Mouse (Mus musculus) gastrocnemius, adult 18-20 months (tissue): ENCODE measurements around the gene Trpc7. TPM values are rescaled to one million over a fixed set of nuclear protein-coding genes. Genes with fewer than 3 reads are reported as not detected.

Source experiments
- DNase-seq: peaks from one replicate; pipeline ENCODE4 v3.0.0; 2021; ENCODE audit warnings: low spot score
- total RNA-seq, 2 experiments: library from RNA; stranded (reverse); gene quantifications; 2 replicates each; pipeline ENCODE4 v1.2.3; 2021

The Trpc7 gene
- total RNA-seq, 2 experiments from 2014 or later: not detected

DNA sequence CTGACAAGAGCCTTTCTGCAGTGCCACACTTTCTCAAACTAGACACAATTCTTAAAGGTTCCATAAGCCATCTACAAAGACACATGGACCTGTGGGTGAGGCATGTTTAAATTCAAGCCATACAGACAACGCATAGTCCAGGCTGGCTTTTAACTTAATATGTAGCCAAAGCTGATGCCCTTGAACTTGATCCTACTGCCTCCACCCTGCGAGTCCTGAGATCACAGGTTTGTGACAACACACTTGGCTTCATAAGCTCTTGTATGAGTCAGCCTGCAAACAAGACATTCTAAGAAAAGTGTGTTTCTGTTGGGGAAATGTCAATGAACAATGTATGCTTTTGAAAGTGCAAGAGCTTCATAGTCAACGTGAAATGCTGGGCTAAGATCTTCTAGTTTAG is 102.9 kb downstream of the Trpc7 start:
- no peak for DNase-seq

DNA sequence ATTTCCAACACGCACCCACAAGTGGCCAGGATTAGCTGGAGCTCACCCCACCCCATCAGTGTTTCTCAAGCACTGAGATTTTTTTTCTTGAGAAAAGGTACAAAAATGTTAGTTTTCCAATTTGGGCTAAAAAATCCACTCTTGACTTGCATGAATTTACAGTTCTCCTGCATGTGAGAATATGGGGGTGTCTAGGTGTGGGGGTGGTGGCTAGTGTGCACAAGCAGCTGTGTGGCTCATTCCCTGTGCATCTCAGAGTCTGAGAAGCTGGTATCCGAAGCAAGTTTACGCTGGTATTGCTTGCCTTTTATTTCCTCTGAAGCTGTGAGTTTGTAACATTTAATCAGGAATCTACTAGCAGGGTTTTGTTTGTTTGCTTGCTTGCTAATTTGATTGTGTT is 105.1 kb downstream of the Trpc7 start:
- no peak for DNase-seq

DNA sequence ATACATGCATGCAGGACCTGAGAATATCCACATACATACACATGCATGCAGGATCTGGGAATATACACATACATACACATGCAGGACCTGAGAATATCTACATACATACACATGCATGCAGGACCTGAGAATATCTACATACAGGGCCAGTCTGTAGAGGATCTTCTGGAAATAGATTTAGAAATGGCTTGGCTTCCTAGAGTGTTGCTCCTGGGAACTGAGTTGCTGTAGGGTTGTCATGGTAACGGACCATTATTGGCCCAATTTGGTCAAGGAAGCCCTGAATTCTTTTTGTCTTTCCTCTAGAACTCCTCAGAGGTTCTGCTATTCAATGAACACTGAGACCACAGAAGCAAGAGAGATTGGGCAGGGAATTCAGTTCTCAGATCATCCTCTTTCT is 113.2 kb downstream of the Trpc7 start:
- no peak for DNase-seq

DNA sequence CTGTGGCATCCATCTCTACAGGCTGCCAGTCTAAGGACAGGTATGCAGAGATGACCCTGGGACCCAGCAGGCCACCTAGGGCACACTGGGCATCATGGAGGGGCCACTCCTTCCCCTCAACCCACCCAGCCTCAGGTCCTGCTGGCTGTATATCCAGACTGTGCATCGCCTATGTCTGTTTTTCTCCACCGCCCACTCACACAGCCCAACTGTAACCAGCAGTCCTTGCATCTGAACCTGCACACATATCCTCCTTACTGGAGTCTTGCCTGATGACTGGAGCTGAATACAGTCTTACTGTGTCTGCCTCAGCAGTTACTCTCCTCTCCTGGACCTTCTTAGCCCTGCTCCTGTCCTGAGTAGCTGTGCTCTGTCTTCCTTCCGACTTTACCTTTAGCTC is 114.1 kb downstream of the Trpc7 start:
- no peak for DNase-seq

DNA sequence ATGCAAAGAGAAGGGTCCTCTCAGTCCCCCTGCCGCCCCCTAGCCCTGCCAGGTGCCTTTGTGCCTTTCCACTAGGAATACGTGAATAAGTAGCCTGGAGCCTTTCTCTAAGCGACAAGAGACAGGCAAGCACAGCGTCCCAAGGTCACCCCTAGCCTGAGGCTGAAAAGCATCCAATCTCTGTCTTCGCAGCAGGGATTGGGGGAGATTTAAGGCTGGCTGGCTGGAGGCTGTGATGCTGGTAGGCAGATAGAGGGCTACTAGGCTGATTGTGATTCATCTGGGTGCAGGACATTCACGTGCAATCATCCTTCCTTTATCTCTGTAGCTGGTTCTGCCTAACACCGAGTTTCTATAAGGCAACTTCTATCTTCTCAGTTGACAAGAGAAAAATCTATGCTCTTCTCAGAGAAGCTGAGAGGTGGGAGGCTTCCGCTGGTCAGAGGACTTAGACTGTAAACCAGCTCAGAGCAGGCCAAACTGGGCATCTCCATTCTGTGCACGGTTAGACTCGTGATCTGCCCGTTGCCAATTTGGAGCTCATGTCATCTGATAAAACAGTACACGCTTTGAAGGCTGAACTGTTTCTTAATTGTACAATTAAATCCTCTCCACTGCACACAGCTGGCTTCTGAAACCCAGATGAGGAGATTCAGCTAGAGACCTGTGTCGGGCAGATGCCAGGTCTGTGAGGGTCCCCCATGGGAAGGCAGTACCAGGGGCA is 114.9 kb downstream of the Trpc7 start:
- no peak for DNase-seq

DNA sequence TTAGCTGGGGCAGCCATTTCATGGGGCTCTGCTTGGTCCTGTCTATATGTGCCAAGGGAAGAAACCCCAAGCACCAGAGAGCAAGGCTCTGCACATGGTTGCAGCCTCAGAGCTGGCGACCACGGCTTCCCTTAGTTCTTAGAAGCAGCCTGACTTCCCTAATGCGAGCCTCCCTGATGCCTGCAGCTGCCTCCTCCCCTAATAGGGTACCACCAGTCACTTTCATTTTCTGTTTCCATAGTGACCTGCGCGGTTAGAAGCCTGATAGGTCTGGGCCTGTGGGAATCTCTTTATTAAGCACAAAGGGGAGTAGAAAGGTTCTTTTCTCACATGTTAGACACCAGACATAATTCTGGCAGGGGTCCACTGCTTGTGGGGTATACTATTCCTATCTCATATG is 121.5 kb downstream of the Trpc7 start:
- no peak for DNase-seq

DNA sequence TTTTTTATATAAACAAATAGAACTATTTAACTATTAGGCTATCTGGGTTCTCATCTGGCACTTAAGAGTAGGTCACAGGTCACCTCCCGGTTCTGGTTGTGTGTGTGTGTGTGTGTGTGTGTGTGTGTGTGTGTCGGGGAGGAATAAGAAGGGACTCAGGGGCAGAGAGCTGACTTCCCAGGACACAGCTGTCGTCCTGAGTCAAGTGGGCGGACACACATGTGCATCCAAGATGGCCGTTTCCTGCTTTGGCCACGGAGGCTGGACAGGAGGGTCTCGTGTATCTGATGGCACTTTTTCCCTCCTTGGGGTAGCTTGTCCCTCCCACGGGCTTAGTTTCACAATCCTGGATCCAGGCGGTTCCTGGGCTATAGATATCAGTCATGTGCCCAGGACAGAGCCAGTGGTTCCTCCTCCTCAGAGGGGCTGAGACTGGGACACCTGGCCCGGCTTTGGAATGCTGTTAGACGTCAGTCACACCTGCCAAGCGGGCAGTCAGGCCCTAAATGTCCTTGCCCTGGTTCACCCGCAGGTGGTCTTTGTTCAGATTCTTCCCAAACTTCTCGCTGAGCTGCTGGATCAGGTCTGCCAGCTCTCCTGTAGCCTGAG is 122.4 kb downstream of the Trpc7 start:
- no peak for DNase-seq

DNA sequence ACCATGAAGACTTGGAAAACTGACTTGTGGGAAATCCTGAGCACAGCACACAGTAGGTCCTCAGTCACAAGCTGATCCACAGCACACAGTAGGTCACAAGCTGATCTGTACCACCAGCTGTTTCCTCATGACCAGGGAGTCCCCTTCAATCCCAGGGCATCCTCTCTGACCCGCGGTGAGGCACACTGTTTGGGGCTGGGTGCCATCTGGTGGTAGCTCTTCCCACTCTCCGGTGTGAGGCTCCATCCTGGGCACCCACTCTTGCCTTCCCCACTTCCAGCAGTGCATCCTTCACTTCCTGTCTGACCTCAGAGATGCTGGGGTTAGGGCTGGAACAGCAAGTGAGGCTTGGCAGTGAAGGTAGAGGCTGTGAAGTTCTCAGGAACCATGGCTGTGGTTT is 123.2 kb downstream of the Trpc7 start:
- no peak for DNase-seq

DNA sequence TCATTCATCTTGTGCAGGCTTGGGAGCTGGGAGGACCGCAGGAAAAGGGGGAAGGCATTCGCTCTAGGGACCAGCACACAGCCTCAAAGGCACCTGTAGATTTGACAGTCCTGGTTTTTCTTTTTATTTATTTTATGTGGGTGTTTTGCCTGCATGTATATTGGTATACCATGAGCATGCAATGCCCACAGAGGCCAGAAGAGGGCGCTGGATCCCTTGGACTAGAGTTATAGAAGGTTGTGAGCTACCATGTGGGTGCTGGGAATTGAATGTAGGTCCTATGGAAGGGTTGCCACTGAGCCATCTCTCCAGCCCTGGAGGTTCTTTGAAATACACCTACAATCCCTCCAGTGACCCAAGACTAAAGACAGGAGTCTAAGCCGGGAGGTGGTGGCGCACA is 125.0 kb downstream of the Trpc7 start:
- DNase-seq: no peak

DNA sequence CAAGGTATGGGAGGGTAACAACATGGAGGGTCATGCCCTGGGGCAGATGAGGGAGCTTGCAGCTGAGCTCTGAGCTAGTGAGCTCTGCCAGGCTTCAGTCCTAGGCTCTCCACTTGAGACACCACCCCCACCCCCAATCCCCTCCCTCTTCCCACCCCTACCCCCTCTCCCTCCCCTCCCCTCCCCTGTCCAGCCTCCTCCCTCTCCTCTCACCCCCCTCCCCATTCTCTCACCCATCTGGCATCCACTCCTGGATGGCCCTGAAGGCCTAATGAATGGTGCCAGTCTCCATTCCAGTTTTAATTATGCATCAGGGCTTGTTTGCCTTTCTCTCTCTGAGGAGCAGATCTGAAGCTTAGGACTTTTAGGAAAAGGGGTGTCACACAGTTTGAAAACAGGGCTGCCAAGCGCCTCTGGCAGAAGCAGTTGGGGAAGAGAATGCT is 125.6 kb downstream of the Trpc7 start:
- no peak for DNase-seq

DNA sequence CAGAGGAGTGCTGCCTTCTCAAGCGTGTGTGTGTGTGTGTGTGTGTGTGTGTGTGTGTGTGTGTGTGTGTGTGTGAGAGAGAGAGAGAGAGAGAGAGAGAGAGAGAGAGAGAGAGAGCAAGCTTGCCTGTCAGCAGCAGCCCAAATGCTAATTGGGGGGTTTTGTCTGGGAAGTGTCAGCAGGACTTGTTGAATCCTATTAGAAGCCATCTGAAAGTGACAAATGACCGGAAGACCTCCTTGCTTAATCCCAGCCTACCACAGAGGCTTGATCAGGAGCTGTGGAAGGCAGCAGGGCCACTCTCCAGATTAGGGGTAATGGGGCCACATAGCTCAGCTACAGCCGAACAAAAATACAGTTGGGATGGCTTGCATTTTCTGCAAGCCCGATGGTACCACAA is 126.4 kb downstream of the Trpc7 start:
- no peak for DNase-seq

DNA sequence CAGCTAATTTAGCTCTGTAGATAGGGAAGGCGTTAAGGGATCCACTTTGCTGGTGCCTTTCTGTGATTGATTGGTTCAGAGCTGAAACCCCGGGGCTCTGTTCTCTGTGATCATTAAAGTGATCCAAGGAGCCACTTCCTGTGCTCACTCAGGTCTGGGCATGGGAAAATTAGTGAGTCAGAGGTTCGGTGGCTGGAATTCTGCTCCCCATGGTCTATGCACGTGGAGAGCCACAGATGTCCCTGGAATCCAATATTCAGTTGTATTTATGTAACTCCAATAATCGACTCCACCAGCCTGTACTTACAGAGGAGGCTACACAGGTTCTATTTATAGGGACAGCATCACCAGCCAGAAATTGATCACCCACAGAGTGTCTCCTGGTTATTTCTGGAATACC is 129.6 kb downstream of the Trpc7 start:
- DNase-seq: no peak

DNA sequence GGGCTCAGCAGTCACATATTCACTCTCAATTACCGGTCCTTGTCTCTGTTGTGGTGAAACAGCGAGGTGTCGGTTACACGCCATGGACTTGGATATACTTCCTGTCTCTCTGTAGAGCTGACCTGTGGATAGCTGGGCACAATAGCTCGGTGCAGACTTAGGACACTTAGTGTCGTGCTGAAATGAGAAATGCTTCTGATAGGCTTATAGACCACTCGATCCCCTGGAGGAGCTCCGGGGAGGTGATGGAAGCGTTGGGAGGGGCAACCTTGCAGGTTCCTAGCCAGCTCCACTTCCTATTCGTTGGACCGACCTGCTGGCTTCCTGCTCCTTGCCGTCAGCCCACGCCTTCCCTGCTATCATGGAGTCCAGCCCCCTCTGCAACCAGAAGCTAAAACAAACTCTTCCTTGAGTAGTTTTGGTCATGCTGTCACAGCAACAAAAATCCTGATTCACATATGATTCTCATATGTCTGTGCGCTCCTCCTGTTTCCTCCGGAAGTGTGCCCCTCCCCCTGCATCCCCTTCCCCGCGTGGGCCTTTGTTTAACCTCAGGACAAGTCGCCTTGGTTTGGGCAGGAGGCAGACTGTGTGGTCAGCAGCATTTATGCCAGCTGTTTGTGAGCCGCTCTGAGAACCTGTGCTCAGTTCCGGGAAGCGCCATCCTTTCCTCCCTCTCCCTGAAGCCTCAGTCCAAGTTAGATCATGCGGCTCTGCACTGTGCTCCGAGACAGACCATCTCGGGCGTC is 130.3 kb downstream of the Trpc7 start:
- DNase-seq: no peak

DNA sequence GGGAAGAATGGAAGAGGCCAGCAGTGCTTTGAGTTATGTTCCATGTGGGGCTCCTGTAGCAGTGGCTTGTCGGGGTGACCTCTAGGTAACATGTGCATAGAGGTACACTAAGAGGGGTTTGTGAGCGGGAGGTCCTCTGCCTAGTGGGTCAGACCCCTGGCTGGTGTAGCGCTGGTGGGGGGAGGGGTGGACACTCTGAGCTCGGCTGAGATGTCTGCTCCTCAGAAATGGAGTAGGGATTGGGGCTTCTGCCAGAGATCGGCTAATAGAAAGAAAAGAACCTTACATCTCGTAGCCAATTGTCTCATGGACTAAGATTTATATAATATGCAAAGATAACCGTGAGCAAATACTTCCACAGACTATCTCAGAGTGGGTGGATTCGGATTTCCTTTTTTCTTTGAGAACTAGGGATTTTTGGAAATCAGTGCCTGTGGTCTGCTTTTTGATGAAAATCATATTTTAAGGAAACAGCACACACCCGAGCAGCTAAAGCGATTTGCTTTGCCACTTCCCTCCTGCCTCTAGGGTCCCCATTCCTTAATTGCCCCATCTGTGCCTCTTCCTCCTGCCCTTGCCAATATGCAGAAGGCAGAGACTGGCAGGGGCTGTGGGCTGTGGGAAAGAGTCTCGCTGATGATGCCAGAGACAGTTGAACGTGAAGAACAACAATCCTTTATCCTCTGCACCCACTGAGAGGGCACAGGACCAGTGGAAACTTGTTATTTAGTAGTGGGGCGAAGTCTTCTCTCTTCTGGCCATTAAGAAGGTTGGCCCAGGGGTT is 133.2 kb downstream of the Trpc7 start:
- no peak for DNase-seq

DNA sequence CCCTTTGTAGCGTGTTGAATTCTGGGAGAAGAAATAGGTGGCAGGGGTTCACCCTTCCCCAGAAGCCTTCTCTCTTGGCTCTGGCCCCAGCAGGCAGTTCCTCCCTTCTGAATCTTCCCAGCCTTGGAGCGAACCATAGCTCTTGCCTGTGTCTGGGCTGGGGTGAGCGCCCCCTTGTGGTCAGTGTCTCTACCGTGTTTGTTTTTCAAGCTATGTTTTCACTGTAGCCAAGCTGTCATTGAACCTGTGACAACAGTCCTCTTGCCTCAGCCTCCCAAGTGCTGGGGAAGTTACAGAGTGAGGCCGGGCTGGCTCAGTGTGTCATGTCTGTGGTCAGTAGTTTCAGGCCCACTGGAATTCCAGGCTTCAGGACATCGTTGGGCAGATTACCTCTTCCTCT is 137.3 kb downstream of the Trpc7 start:
- DNase-seq: peak; percentile 68

DNA sequence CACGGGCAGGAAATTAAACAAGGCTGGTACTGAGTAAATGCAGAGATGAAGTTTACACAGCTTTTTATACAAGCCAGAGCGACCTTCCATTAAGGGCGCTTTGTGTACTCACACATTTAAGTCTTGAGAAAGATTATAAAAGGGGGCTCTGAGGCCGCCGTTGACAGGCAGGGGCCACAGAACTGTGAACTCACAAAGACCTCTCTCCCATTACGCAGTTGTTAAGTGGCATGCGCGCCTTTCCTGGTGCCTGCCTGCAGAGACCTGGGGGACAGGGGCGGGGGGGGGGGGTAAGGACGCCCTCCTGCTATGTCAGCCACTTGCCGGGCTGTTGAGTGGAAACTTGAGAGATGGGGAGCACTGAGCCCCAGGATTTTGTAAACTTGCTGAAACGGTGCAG is 138.6 kb downstream of the Trpc7 start:
- DNase-seq: no peak

DNA sequence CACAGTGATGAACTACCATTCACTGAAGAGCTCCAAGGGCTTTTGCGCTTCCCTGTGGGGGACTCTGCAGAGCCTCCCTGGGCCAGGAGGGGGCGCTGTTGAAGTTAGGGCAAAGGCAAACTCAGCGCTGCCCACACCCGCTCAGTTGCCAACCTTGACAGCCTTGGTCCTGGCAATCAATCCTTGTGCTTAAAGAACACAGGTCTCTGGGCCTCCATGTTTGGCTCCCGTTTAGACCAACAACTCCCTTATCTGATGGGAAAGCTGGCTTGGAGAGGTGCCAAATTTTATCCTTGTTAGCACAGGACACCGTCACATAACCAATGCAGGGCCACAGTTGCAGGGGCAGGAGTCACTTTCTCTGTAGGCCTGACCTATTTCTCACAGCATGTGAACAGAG is 139.9 kb downstream of the Trpc7 start:
- no peak for DNase-seq

DNA sequence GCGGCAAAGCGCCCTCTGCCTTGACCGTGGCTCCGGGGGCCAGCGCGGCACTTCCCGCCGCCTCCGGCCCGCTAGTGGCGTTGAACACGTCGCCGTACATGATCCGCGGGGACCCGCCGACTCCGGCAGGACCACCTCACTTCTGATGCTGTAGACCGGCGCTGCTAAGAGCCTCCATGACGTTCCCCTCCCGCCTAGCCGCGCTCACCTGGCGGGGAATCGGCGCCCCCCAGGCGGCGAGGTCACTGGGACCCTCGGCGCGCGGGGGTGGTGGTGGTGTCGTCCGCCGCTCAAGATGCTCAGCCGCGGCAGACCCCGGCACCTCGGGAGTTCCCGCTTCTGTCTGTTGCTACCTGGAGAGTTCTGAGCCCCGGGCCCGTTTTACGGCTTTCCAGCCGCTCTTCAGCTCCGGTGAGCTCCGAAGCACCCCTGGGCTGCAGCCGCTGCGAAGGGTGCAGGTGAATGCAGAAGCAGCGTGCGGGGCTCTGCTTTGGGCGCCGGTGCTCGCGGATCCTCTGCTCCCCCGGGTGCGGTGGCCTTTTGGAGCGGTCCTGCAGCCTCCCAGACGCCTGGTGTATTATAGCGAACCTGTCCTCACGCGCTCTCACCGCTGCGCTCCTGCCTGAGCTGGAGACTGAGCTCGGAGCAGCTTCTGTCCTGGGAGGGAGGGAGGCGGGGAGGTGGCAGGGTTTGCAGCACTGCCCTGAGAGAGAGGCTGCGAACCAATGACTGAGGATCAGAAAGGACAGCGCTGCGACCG is 142.4 kb downstream of the Trpc7 start, which contains the start of gene Gm45623:
TSS of gene Gm45623 (minus strand) at position 636 of the 760 bp plus-strand sequence.
- DNase-seq: no peak

DNA sequence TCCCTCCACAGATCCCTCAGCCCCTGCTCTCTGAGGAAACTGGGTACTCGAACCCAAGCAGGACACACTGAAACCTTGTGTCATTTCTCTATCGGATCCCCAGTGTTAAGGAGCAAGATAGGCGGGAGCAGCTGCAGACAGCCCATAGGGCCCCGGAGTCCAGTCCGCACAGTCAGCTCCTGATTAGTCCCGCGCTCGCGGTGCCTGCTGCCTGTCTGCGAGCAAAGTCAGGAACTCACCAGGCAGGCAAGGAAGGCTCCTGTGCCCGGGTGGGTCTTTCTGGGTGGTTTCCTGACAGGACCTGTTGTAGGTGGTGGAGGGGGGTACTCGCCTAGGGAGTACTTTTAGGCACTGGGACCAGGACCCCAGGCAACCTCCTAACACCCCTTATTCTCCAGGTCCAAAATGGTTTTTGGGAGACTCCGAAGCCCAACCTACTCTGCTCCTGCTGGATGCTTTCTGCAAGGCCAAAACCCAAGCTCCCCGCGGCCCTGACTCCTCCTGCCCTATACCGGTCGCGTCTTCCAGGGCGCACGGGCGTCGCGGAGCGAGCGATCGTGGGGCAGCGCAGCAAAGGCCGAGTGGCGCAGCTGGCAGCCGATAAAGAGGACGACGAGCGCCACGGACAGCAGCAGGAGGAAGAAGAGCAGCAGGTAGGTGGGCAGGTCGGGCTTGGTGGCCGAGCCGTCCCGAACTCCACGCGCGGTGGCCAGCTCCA is 143.2 kb downstream of the Trpc7 start:
- DNase-seq: no peak

DNA sequence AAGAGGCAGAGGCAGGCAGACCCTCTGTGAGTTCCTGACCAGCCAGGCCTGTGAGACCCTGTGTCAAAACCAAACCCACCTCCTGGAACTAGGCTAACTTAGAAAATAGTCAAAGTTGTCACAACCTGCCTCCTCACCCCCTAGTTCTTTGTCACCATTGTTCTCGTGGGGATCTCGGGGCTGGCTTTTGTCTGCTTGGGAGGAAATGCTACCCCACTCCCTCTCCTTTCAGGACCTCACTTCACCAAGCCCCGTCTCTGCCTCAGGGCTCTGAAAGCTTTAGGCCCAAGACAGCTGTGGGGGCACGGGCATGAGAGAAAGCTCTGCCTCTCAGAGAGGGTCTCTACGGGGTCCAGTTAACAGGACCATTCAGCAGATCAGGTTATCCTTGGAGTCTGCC is 144.0 kb downstream of the Trpc7 start:
- no peak for DNase-seq
